Mouse (Mus musculus): ENCODE results near the gene Sh3rf1. TPM values are rescaled to one million over a fixed set of nuclear protein-coding genes. Genes with fewer than 3 reads are reported as not detected.
A peak's percentile ranks its signal among the peaks of the same experiment; 100 is the strongest.

The Sh3rf1 gene
- total RNA-seq, 2 experiments from 2014 or later: 10.6 to 12.3 TPM

DNA sequence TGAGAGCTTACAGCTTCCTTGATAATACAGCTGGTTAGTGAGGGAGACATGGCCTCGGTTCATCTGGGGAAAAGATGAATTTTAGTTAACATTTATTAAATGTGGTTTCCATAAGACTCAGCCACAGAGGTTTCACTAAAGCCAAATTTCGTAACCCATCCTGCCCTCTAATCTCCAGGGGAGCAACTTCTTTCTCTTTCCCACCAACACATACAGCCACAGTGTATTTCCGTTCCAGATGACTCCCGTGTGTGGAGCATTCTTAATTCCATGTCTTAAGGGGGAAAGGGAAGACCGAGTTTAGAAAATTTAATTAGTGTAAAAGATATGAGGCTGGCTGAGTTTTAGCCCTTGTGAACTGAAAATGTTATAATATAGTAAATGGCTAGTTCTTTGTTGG lies 131.8 kb downstream of the Sh3rf1 start:
- DNase-seq (ENCODE audit: low spot score in 2 of 2): no peak

DNA sequence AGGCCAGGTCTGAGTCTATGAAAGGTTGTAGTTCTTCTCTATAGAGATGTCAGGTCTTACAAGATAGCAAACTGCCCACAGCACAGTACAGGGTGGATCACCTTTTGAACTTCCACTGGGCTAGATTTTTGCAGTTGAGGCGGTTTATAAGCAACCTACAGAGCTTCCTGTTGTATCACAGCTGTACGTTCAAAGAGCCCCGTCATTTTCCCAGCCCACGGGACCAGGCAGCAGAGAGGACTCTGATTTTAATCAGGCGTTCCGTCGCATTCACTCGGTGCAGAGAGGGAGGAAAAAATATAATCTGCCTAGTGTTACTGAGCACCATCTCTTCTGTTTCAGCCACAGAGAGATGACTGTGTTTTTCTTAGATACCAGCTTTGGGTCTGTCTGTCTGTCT lies 135.3 kb downstream of the Sh3rf1 start:
- DNase-seq (ENCODE audit: low spot score in 2 of 2): no peak

DNA sequence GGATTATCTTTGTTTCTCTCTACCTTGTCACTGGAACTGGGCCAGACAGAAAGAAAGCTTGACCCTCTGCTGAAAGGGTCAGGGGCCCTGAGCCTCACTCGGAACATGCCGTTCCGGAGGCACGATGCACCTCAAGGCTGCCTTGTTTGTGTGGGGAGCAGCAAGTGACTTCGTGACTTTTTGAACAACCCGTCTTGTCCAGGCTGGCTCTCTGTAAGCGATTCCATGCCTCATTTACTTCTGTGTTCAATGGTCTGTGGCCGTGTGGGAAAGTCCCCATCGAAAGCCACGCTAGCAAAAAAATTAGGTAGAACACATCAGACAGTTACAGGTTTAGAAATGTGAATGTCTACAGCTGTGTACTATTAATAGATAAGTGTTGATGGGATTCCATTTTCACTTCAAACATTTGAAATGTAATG lies 136.2 kb downstream of the Sh3rf1 start:
- DNase-seq (ENCODE audit: low spot score in 2 of 2): no peak

DNA sequence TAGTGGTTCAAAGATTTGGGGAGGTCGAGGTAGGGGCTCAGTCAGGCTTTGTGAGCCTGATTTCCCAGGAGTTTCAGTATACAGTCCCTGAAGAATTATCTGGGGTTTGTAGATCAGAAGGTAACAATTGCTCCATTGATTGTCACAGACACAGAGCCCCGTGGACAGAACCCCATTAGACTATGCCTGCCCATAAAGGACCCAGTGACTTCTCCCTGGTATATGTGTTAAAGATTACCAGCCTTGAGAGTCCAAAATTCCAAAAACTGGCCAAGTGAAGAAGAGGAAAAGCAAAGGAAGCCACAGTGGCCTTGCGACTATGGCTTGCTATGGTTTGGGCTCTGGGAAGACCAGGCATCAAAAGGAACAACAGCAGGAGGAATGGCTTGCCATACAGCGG lies 136.7 kb downstream of the Sh3rf1 start:
- no peak for DNase-seq (ENCODE audit: low spot score in 2 of 2)

DNA sequence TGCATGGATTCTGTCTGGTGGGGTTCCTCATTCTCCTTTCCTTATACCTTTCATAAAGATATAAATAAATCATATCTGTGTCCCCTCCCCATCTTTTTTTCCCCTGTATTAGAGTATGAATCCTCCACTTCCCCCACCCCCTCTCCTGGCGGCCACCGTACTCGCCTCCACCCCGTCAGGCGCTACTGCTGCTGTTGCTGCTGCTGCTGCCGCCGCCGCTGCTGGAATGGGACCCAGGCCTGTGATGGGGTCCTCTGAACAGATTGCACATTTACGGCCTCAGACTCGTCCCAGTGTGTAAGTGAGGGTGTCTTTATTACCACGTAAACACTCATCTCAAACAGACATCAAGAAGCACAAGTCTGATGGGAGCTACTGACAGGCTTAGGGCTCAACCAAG lies 137.8 kb downstream of the Sh3rf1 start:
- DNase-seq (ENCODE audit: low spot score in 2 of 2): no peak

DNA sequence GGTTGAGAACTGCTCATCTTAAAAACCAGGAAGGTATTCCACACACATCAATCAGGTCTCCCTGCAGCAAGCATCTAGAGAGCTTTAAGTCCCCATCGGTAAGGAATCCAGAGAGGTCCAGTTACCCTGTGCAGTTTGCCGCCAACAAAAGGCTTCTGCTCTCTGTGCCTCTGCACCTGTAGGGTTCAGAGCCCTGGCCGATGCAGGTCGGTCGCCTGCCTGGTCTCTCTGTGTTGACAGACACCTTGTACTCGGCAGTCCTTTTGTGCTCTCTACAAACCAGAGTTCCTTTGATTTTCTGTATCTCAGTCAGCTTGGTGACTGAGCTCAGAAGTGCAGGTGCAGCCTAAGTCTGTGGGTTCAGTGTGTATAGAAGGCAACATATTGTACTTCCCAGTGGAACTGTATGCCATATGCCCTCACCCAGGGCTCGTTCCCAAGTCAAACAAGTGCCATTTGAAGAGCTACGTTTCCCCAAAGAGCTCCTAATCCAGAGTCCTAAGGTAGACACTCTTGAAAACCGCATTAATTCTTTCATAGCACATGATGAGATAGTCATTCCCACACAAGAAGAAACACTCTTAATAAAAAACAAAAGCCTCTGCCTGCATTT lies 138.7 kb downstream of the Sh3rf1 start:
- DNase-seq (ENCODE audit: low spot score in 2 of 2): no peak

DNA sequence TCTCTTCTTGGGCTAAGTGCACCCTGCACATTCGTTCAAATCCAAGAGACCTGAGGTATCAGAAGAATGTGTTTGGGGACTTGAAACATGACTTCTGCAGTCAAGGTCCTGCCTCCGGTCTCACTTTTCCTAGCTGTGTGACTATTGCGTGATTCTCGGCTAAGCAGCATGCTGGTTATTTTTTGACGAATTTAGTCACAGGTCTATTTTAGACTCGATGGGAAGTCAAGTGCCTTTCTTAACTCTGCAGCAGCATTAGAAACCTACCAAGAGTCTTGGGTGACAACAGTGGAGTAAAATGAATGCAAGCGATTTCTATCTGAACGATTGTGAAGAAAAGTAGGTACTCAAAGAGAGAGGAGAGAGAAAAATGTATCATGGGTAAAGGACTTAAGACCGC lies 149.6 kb downstream of the Sh3rf1 start:
- DNase-seq (ENCODE audit: low spot score in 2 of 2): no peak

DNA sequence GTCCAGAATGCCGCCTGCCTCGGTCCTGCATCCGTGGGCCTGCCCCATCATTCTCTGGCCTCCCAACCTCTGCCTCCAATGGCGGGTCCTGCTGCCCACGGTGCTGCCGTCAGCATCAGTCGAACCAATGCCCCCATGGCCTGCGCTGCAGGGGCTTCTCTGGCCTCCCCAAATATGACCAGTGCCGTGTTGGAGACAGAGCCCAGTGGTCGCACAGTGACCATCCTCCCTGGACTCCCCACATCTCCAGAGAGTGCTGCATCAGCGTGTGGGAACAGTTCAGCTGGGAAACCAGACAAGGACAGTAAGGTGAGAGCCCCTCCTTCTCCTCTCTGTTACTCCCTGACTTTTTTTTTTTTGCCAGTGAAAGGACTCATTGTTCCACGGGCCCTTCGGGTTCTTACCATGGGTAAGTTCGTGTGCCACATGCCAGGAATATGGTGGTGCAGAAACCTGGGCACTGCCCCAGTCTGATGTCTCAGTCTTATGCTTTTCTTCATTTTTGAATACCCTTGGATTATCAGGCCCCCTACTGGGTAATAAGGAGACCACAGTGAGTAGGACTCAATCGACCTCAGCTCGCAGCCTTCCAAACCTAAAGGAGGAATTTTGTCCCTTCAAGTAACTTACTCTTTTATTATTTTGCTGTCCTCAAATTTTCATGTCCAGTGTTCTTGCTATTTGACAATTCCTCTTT lies 150.5 kb downstream of the Sh3rf1 start:
- DNase-seq (ENCODE audit: low spot score in 2 of 2): no peak

DNA sequence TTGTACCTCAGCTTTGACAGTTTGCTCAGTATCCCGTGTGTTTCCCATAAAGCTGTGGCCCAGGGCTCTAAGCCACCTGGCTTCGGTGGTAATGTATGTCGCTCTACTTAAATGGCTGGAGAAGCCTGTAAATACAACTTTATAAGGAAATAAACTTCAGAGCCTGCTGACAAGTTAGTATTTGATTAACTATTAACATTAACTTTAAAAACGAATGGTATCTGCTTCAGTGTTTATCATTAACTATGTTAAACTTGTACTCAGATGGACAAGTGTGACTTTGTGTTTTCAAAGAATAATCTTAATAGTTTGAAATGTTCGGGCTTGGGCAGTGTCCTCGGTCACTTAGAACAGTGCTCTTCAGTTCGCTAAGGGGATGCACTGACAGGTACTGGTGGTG lies 151.5 kb downstream of the Sh3rf1 start:
- DNase-seq (ENCODE audit: low spot score in 2 of 2): no peak

DNA sequence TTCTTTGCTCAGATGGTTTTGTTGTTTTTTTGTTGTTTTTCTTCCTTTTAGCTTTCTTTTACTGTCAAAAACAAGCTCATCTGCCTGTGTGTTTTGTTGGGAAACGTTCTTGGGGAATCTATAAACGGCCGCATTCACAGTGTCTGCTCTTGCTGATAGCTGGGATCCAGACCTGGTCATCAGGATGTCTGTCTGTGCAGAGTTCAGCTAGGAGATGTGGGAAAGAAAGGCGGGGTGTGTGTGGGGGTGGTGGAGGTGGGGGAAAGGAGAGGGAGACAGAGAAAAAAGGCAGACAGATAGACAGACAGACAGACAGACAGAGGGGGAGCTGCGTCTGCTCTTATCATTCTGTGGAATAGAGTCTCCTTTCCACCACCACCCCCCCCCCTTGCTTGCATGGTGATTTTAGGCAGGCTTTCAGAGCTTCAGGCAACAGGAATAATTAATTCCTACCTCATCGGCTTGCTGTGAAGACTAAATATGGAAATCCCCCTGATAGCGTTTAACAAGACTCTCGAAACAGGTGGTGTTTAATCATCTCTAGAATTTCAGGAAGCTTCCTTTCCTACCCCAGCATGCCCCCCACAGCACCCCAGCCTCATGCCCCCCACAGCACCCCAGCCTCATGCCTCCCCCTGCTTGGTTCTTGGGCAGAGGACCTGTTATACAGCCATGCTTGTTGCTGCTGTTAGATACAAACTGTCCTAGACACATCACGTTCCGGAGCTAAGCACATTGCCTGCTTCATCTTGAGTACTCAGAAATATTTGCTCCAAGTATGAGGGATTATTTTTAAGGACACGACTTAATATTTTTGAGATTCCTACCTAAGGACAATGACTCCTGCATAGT lies 155.4 kb downstream of the Sh3rf1 start:
- DNase-seq (ENCODE audit: low spot score in 2 of 2): no peak

DNA sequence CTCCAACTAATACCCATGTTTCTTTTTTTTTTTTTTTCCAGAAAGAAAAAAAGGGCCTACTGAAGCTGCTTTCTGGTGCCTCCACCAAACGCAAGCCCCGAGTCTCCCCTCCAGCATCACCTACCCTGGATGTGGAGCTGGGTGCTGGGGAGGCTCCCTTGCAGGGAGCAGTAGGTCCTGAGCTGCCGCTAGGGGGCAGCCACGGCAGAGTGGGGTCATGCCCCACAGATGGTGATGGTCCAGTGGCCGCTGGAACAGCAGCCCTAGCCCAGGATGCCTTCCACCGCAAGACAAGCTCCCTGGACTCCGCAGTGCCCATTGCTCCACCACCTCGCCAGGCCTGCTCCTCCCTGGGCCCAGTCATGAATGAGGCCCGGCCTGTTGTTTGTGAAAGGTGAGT lies 160.9 kb downstream of the Sh3rf1 start:
- DNase-seq (ENCODE audit: low spot score in 2 of 2): no peak

DNA sequence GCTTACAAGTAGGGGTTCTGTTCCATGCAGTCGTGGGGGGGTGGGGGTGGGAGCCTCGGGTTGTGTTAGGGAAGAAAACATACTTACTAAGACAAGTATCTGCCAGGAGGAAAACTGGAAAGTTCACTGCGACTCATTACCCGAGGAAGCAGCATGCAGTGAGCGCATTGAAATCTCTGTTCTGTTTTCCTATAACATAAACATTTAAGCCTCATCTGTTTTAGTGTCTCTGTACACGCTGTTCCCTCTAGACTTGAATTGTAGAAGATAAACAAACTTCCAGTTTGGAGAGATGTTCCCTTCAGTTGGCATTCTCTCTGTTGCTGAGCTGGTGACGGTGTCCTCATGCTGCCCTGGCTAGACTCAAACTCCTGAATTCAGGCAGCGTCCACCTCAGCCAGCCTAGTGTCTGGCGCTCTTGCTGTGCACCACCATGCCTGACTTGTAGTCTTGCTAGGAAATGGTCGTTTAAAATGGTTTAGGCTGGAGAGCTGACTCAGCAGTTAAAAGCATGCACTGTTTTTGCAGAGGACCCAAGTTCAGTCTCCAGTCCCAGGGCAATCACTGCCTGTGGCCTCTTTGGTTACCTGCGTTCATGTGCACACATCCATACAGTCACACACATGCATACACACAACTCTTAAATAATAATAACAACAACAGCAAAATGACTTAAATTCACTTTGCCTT lies 162.0 kb downstream of the Sh3rf1 start:
- DNase-seq (ENCODE audit: low spot score in 2 of 2): no peak

DNA sequence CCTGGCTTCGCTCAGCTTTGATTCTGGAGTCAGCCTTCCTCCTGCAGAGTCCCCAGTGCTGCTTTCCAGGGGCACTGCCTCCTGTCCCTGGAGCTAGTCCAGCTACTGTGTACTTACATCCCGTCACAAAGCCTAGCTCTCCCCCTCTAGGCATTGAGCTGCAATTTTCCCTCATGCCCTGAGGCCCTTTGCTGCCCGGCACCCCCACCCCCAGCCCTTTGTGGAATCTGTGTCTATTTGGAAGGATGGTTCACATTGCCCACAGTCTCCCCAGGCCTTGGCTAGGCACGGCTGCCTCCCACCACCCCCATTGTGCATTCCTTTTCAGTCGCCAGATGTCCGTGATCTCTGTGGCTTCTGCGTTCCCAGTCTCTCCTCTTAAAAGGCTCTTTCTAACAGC lies 163.0 kb downstream of the Sh3rf1 start:
- peak in 1 of 2 experiments; percentile 33 for DNase-seq (ENCODE audit: low spot score in 2 of 2)

DNA sequence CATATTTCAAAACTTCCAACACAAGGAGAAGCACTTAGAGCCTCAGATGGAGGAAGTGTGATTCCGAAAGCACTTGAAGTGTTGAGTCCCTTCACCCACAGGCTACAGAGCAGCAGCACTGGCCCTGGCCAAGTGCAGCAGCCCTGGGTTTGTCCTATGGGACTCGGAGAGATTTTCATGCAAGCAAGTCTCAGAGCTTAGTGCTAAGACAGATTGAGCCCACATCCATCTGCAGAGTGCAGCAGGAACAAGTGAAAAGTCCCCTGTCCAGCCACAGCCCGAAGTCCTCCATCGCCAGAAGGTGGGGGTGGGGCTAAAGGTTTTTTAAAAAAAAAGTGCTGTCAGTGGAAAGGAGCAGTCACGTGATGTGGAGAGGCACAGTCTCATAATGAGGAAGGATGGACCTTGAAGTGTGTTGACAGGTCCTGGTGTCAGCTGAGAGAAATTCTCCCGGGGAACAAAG lies 163.9 kb downstream of the Sh3rf1 start:
- no peak for DNase-seq (ENCODE audit: low spot score in 2 of 2)

DNA sequence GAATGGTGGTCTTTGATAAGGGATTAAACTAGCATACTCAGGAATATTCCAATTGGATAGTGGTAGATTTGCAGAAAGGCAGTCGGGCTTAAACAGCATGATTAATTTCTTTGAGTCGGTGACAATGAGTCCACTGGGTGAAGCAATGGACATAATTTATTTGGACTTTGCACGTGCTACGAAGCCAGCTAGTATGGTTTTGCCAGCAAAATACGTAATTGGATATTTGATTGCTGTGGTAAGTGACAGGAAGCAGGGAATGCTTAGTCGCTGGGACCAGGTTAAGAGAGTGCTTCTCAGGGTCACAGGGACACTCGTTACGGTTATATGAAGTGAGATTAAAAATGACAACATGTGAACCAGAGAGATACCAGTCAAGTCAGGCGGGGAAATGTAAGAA lies 164.7 kb downstream of the Sh3rf1 start:
- no peak for DNase-seq (ENCODE audit: low spot score in 2 of 2)

DNA sequence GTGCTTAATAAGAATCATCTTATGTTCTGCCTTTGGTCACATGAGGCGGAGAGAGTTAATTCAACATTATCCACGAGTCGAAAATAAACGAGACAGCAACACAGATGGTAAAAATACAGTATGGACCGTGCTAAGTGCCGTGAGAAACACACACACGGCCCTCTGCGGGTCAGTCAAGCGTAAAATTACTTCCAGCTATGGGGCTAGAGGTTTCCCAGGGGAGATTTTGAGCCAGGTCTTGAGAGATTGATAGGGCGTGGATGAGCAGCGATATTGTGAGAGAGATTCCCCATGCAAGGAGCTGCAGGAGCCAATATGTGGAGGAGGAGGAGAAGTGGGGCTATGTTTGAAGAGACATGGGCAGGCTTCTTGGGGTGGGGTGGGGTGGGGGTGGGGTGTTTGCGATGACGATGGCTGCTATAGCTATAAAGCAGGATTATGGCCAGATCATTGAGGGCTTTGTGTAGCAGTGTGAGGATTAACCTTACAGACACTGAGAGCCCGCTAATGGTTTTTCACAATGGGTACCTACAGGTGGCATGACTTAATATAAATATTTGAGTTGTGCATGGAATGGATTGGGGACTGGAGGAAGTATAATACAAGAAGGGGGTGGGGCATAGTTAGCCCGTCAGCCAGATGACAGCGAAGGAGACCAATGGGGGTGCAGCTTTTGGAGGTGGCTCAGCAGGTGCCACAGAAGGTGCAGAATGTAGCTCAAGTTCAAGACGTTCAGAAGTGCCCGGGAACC lies 166.8 kb downstream of the Sh3rf1 start:
- no peak for DNase-seq (ENCODE audit: low spot score in 2 of 2)

DNA sequence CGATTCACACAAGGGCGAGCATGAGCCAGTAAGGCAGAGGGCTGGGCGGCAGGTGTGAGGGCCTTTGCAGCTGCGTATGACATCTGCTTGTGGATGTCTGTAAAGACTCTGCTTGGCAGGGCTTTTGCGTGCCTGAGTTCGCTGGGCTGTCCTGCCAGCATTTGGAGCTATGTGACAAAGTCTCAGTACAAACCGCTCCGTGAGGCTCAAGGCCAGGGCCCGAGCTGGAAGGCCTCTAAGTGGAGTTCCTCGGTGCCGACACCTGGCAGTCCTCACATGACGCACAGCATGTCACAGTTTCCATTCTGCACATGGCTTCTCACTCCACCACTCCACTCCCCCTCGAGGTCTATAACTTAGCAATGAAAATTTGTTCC lies 167.4 kb downstream of the Sh3rf1 start:
- peak; percentile 53 to 72 for DNase-seq (ENCODE audit: low spot score in 2 of 2)

DNA sequence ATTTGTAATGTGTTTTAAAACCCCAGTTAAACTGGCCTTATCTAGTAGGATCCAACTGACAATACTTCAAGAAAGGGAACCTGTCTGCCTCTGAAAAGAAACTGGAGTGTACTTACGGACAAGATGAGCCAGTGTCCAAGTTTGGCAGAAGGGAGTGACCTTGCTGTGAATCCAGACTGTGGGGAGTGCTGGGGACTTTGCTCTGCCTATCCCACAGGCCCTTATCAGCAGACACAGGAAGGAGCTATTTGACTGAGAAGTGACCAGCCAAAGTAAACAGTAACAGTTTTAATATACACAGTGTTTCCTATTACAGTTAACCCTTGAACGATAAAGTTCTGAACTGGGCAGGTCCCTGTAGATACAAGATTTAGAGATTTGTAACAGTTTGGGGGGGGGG lies 173.5 kb downstream of the Sh3rf1 start:
- no peak for DNase-seq (ENCODE audit: low spot score in 2 of 2)

DNA sequence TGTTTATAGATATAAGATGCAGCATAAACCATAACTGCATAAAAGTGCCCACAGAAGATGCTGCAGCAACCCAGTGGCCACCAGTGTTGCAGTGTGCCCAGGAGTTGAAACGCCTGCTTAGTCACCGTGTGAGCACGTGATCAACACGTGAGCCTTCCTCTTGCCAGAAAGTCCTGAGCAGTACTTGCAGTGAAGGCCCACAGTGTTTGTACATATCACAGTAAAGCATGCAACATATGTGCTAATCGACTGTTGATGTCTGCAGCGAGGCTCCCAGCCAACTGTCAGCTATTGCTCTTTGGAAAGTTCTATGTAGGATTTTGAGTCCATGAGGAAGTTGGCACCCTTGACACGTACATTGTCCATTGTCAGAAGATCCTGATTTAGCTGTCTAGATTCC lies 174.1 kb downstream of the Sh3rf1 start:
- no peak for DNase-seq (ENCODE audit: low spot score in 2 of 2)

DNA sequence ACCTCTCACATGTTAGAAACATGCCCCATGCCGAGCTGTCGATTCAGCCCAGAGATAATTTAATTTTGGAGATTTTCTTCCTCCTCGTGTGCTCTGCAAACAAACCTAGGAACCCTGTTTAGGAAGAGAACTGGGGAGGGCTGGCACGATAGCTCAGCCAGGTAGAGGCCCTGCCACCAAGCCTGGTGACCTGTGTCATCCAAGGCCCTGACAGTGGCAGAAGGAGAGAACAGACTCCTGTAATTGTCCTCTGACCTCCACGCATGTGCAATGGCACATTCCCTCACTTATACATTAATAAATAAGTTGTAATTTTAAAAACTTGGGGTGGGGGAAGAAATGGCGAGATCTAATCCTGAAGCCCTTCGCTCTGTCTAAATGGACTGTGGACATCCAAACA lies 179.2 kb downstream of the Sh3rf1 start:
- no peak for DNase-seq (ENCODE audit: low spot score in 2 of 2)

Measured in gastrocnemius, postnatal 4 days (tissue).